9 mouse cellular contexts compared by ENCODE assay signal in the genomic region with DNA sequence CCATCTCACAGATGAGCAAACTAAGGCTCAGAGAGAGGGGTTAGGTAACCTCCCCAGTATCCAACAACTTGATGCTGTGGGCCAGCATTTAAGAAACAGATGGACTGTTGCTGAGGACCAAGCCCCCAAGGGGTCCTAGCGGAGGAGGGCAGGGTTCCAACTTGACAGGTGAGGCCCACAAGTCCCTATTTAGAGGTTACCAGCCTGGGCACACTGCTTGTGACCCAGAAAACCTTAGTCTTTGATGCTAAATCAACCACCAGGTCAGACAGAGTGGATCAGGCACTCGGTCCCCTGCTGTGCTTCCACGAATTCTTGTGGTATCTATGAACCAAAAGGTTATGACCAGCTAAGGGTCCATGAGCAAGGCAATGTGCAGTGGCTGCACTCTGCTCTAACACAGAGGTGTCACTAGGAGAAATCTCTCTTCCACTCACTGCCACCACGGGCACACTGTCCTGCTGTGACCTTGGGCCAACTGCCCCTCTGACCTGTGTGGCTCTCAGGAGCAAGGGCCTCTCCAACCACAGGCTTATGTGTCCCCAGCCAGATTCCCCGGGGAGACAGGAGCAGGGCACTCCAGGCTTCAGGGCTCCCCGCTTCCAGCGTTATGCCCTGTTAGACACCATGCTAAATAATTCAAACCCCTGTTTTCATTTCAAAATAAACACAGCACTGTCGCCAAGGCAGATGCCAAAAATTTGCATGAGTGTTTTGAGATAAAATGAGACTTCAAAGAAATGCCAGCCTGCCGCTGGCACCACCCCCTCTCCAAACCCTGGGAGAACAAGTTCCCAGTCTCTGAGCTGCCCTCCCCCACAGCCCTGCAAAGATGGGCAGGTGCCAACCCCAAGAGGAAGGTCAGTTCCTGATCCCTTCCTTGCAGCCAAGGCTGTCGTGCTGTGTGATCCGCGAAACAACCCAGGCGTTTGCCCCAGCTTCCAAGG. TPM values are rescaled to one million over a fixed set of nuclear protein-coding genes. Genes with fewer than 3 reads are reported as not detected.
A peak's percentile ranks its signal among the peaks of the same experiment; 100 is the strongest.
DNase-seq lines count a peak whose midpoint lies in the region; ATAC-seq and TF ChIP-seq lines count a peak whose summit lies in the region.
"Had no signal": no experiment of that assay in that cellular context is flagged by ENCODE, and none has a peak within 500 bp of the region (broad histone marks: within the 10 kb centered on the region; RNA-seq: fewer than 3 reads in every experiment).

No protein-coding gene starts in this region.

- H3K9me3 ChIP-seq in forebrain, embryonic 14.5 days (replicated peaks; ENCODE audit: control insufficient read depth, low read length), result no peaks in the 10 kb centered on the region
- H3K9me3 ChIP-seq in hindbrain, embryonic 16.5 days (ENCODE audit: control insufficient read depth, low read length), result no peaks in the 10 kb centered on the region
- H3K9me3 ChIP-seq in lung, embryonic 14.5 days (ENCODE audit: low read depth, low read length), result no peaks in the 10 kb centered on the region
- H3K9me3 ChIP-seq in stomach, embryonic 16.5 days (replicated peaks; ENCODE audit: control insufficient read depth, low read length), result no peaks in the 10 kb centered on the region
- H3K9me3 ChIP-seq: limb, embryonic 15.5 days had no signal

- ATAC-seq in cerebellum, adult (ENCODE audit: insufficient number of reproducible peaks, low FRiP score, low TSS enrichment), result no peak
- ATAC-seq in forebrain, embryonic 14.5 days, result no peak
- no peak for ATAC-seq in hindbrain, embryonic 16.5 days
- no peak for ATAC-seq in lung, embryonic 14.5 days (ENCODE audit: insufficient read depth)
- ATAC-seq in stomach, embryonic 16.5 days (ENCODE audit: insufficient read depth, low FRiP score), result no peak

- peak overlapping the region; percentile 71 for H3K4me2 ChIP-seq in forebrain, embryonic 14.5 days (ENCODE audit: low read length)
- peak overlapping the region; percentile 82 for H3K4me2 ChIP-seq in hindbrain, embryonic 16.5 days (ENCODE audit: low read length)
- H3K4me2 ChIP-seq in lung, embryonic 14.5 days, result peak overlapping the region; percentile 32; the same call in 1 of the 2 replicates
- no peak overlapping the region for H3K4me2 ChIP-seq in stomach, embryonic 16.5 days (ENCODE audit: low read depth, low read length)
- H3K4me2 ChIP-seq: limb, embryonic 15.5 days had no signal

- H3K4me3 ChIP-seq in forebrain, embryonic 14.5 days (ENCODE audit: low read depth, low read length), result peak overlapping the region; percentile 2; the same call in 1 of the 2 replicates
- H3K4me3 ChIP-seq in hindbrain, embryonic 16.5 days (ENCODE audit: low read length), result no peak overlapping the region
- H3K4me3 ChIP-seq in lung, embryonic 14.5 days (ENCODE audit: low read depth, low read length), result no peak overlapping the region
- no peak overlapping the region for H3K4me3 ChIP-seq in stomach, embryonic 16.5 days (replicated peaks; ENCODE audit: low read length)
- H3K4me3 ChIP-seq: limb, embryonic 15.5 days had no signal

- WGBS in forebrain, embryonic 14.5 days, result 41% methylated on average over 13 of the region's 13 CpGs
- 33% methylated on average over 13 of the region's 13 CpGs for WGBS in hindbrain, embryonic 16.5 days
- 44% methylated on average over 13 of the region's 13 CpGs for WGBS in lung, embryonic 14.5 days
- WGBS in stomach, embryonic 16.5 days, result 52% methylated on average over 13 of the region's 13 CpGs

- H3K4me1 ChIP-seq in forebrain, embryonic 14.5 days (ENCODE audit: control insufficient read depth, insufficient read depth, low read length), result peaks cover 74% of the 10 kb centered on the region
- H3K4me1 ChIP-seq in hindbrain, embryonic 16.5 days (ENCODE audit: control insufficient read depth, insufficient read depth, low read depth, low read length), result peaks cover 76% of the 10 kb centered on the region
- H3K4me1 ChIP-seq in lung, embryonic 14.5 days (ENCODE audit: insufficient read depth), result peaks cover 62% of the 10 kb centered on the region
- H3K4me1 ChIP-seq in stomach, embryonic 16.5 days (ENCODE audit: control insufficient read depth, insufficient read depth, low read length), result peaks cover 76% of the 10 kb centered on the region

- H3K9ac ChIP-seq in forebrain, embryonic 14.5 days (ENCODE audit: low read length), result peak overlapping the region; percentile 91
- H3K9ac ChIP-seq in hindbrain, embryonic 16.5 days (ENCODE audit: low read depth, low read length), result peak overlapping the region; percentile 28; the same call in 1 of the 2 replicates
- no peak overlapping the region; the same call in 1 of the 2 replicates for H3K9ac ChIP-seq in lung, embryonic 14.5 days
- 0 out of 2 replicates have a peak overlapping the region, but pooled peaks have one; percentile 33 for H3K9ac ChIP-seq in stomach, embryonic 16.5 days (ENCODE audit: low read length)
- H3K9ac ChIP-seq: limb, embryonic 15.5 days had no signal

- no peaks in the 10 kb centered on the region for H3K27me3 ChIP-seq in forebrain, embryonic 14.5 days (replicated peaks; ENCODE audit: control insufficient read depth, insufficient read depth, low read length)
- no peaks in the 10 kb centered on the region for H3K27me3 ChIP-seq in hindbrain, embryonic 16.5 days (replicated peaks; ENCODE audit: control insufficient read depth, insufficient read depth, low read length)
- H3K27me3 ChIP-seq in lung, embryonic 14.5 days (ENCODE audit: insufficient read depth, low read length), result no peaks in the 10 kb centered on the region
- H3K27me3 ChIP-seq in stomach, embryonic 16.5 days (ENCODE audit: control insufficient read depth, insufficient read depth, low read length), result no peaks in the 10 kb centered on the region
- H3K27me3 ChIP-seq: limb, embryonic 15.5 days had no signal

- no peak for TF ChIP-seq CTCF in lung, embryonic 14.5 days (IDR thresholded peaks at IDR 0.05; ENCODE audit: low read depth)

- peak; percentile 63 to 74 for DNase-seq in cerebellum, adult 18-20 months
- DNase-seq in adrenal gland, adult (ENCODE audit: inconsistent age in 2 of 2, low spot score in 1 of 2), result peak; percentile 95 to 97
- peak; percentile 72 for DNase-seq in forebrain, embryonic 14.5 days (ENCODE audit: low spot score)
- peak; percentile 58 for DNase-seq in lung, embryonic 14.5 days
- no peak for DNase-seq in urinary bladder, postnatal 25 days (ENCODE audit: low spot score)

- H3K36me3 ChIP-seq in forebrain, embryonic 14.5 days (ENCODE audit: control insufficient read depth, insufficient read depth, low read length), result no peaks in the 10 kb centered on the region
- no peaks in the 10 kb centered on the region for H3K36me3 ChIP-seq in hindbrain, embryonic 16.5 days (ENCODE audit: control insufficient read depth, insufficient read depth, low read length)
- no peaks in the 10 kb centered on the region for H3K36me3 ChIP-seq in lung, embryonic 14.5 days (ENCODE audit: insufficient read depth)
- no peaks in the 10 kb centered on the region for H3K36me3 ChIP-seq in stomach, embryonic 16.5 days (ENCODE audit: control insufficient read depth, insufficient read depth, low read length)
- H3K36me3 ChIP-seq: limb, embryonic 15.5 days had no signal

- H3K27ac ChIP-seq in forebrain, embryonic 14.5 days (ENCODE audit: low read depth, low read length), result peak overlapping the region; percentile 81
- peak overlapping the region; percentile 89 for H3K27ac ChIP-seq in hindbrain, embryonic 16.5 days (ENCODE audit: low read depth, low read length)
- peak overlapping the region; percentile 30; the same call in 1 of the 2 replicates for H3K27ac ChIP-seq in lung, embryonic 14.5 days (ENCODE audit: low read depth)
- H3K27ac ChIP-seq in stomach, embryonic 16.5 days (ENCODE audit: low read length), result no peak overlapping the region
- H3K27ac ChIP-seq: limb, embryonic 15.5 days had no signal

RNA-seq across cellular contexts. Expression of a gene that starts 4.0 kb away (rescaled TPM):
- polyA plus RNA-seq in forebrain, embryonic 14.5 days (2014; fragmentation: Nextera tagmentation; extraction: Ambion mirVana), result 15.1 and 22.3 TPM in 2 replicates
- 23.3 and 26.2 TPM in 2 replicates for polyA plus RNA-seq in hindbrain, embryonic 16.5 days (2015; fragmentation: Nextera tagmentation; extraction: Ambion mirVana)
- polyA plus RNA-seq in lung, embryonic 14.5 days (2014; fragmentation: Nextera tagmentation; extraction: Ambion mirVana), result 34.9 and 36.5 TPM in 2 replicates
- polyA plus RNA-seq in stomach, embryonic 16.5 days (2015; fragmentation: Nextera tagmentation; extraction: Ambion mirVana), result 21.4 and 24.6 TPM in 2 replicates
